Mouse (Mus musculus): Measurements from ENCODE around the gene Olfr281.

DNA sequence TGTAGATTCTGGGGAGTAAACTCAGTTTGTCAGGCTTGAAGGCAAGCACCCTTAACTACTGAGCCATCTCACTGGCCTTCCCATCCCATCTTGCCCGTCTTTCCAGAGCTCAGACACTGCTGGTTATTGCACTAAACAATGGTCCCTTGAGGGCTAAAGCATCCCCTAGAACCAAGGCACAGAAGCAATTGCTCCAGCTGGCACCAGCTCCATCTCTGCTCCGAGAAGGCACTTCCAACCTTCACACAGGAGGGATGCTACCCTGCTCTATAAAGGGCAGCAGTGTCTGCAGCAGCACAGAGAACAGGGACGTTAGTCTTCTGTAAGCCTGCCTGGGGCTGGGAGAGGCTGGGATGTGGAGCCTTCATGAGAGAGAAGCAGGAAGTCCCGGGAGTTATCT, 39.7 kb downstream of the Olfr281 start, which contains the start of gene Olfr279:
- TF ChIP-seq POLR2A (IDR thresholded peaks at IDR 0.05; ENCODE audit: low read depth, low read length) (no peak), CTCF (IDR thresholded peaks at IDR 0.05; ENCODE audit: extremely low read depth, insufficient read depth, insufficient read length, insufficient replicate concordance) (no peak)
